Mouse (Mus musculus): Measurements from ENCODE around the gene Nob1. TPM values are rescaled to one million over a fixed set of nuclear protein-coding genes. Genes with fewer than 3 reads are reported as not detected.

The Nob1 gene
- total and polyA plus RNA-seq, 3 experiments, result 46.0 to 76.6 (median 59.1) TPM

GRCm38 (mm10) chr8:107380734-107381133 is 44.1 kb downstream of the Nob1 start:
- Histone ChIP-seq H3K27me3 (ENCODE audit: insufficient read depth, low read length) (peaks cover 4% of the 10 kb centered on the region; the same call in 1 of the 2 replicates), H3K9me3 (replicated peaks) (no peaks in the 10 kb centered on the region), H3K36me3 (replicated peaks) (peaks cover 15% of the 10 kb centered on the region), H3K4me3 (ENCODE audit: low read depth, low read length) (no peak overlapping the region), H3K4me1 (ENCODE audit: insufficient read depth, low read depth, low read length) (peaks cover 15% of the 10 kb centered on the region; the same call in 1 of the 2 replicates)
- ATAC-seq (ENCODE audit: extremely low read depth, insufficient number of reproducible peaks, low FRiP score, poor library complexity, severe bottlenecking), result no peak
- no peak for DNase-seq (ENCODE audit: low spot score)
- TF ChIP-seq POLR2AphosphoS5 (IDR thresholded peaks at IDR 0.05; ENCODE audit: insufficient replicate concordance, low read depth, low read length) (no peak), GATA2 (IDR thresholded peaks at IDR 0.05; ENCODE audit: borderline replicate concordance, low read depth, low read length) (no peak), TAL1 (conservative IDR thresholded peaks at IDR 0.05; ENCODE audit: low read depth, low read length) (no peak), GATA1 (IDR thresholded peaks at IDR 0.05; ENCODE audit: borderline replicate concordance, low read length) (no peak), CTCF (IDR thresholded peaks at IDR 0.05; ENCODE audit: low read depth, low read length) (no peak)

DNA sequence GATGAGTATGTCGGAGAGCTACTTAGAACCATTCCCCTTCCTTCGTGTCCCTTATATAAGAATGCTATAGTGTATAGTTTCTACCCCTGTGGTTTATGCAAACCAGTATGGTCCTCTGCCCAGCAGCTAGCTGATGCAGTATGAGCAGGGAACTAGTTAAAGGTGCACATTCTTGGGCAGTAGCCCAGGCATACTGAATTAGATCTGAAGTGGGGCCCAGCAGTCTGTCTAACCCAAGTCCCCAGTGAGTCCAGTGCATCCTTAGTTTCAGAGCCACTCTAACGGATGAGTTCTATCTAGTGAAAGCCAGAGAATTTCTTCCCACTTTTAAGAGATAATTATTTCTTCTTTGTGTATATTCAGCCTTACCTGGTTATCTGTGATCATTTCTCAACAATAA is 47.5 kb downstream of the Nob1 start:
- peaks cover 22% of the 10 kb centered on the region for H3K36me3 ChIP-seq (replicated peaks)
- ATAC-seq (ENCODE audit: extremely low read depth, insufficient number of reproducible peaks, low FRiP score, poor library complexity, severe bottlenecking), result no peak
- H3K4me3 ChIP-seq (ENCODE audit: low read depth, low read length), result no peak overlapping the region

GRCm38 (mm10) chr8:107370311-107370710 is 54.5 kb downstream of the Nob1 start:
- peaks cover 56% of the 10 kb centered on the region for H3K36me3 ChIP-seq (replicated peaks)
- no peak for TF ChIP-seq CTCF (IDR thresholded peaks at IDR 0.05; ENCODE audit: low read depth, low read length)
- no peak for TF ChIP-seq GATA2 (IDR thresholded peaks at IDR 0.05; ENCODE audit: borderline replicate concordance, low read depth, low read length)
- no peaks in the 10 kb centered on the region for H3K27me3 ChIP-seq (ENCODE audit: insufficient read depth, low read length)
- ATAC-seq (ENCODE audit: extremely low read depth, insufficient number of reproducible peaks, low FRiP score, poor library complexity, severe bottlenecking), result no peak
- DNase-seq (ENCODE audit: low spot score), result no peak
- H3K9me3 ChIP-seq (replicated peaks), result no peaks in the 10 kb centered on the region
- no peaks in the 10 kb centered on the region for H3K4me1 ChIP-seq (ENCODE audit: insufficient read depth, low read depth, low read length)
- H3K4me3 ChIP-seq (ENCODE audit: low read depth, low read length), result no peak overlapping the region

More for the DNA sequence above, 47.5 kb downstream of the Nob1 start:
- Histone ChIP-seq H3K27me3 (ENCODE audit: insufficient read depth, low read length) (no peaks in the 10 kb centered on the region; the same call in 1 of the 2 replicates), H3K9me3 (replicated peaks) (no peaks in the 10 kb centered on the region), H3K4me1 (ENCODE audit: insufficient read depth, low read depth, low read length) (no peaks in the 10 kb centered on the region)
- TF ChIP-seq GATA2 (IDR thresholded peaks at IDR 0.05; ENCODE audit: borderline replicate concordance, low read depth, low read length) (no peak), CTCF (IDR thresholded peaks at IDR 0.05; ENCODE audit: low read depth, low read length) (no peak), GATA1 (IDR thresholded peaks at IDR 0.05; ENCODE audit: borderline replicate concordance, low read length) (no peak), POLR2AphosphoS5 (IDR thresholded peaks at IDR 0.05; ENCODE audit: insufficient replicate concordance, low read depth, low read length) (no peak), TAL1 (conservative IDR thresholded peaks at IDR 0.05; ENCODE audit: low read depth, low read length) (no peak)
- no peak for DNase-seq (ENCODE audit: low spot score)

Other genes with a start within 250 kb of the Nob1 start
- 53.6 and 55.3 TPM in 2 replicates for gene Nfat5, start 131.6 kb downstream of the Nob1 start, total RNA-seq (2014; fragmentation: Nextera tagmentation)
- gene Nfat5, start 131.6 kb downstream of the Nob1 start, total RNA-seq (2017), result 23.3 and 24.4 TPM in 2 replicates
- gene Nfat5, start 131.6 kb downstream of the Nob1 start, polyA plus RNA-seq (2012), result 1.4 TPM in 2 replicates
- gene Nqo1, start 21.8 kb downstream of the Nob1 start, total RNA-seq (2014; fragmentation: Nextera tagmentation), result 3.2 and 5.6 TPM in 2 replicates
- 13.2 and 13.4 TPM in 2 replicates for gene Nqo1, start 21.8 kb downstream of the Nob1 start, total RNA-seq (2017)
- 0.25 and 0.35 TPM in 2 replicates for gene Nqo1, start 21.8 kb downstream of the Nob1 start, polyA plus RNA-seq (2012)
- 65.9 and 77.5 TPM in 2 replicates for gene Wwp2, start 11.3 kb upstream of the Nob1 start, total RNA-seq (2014; fragmentation: Nextera tagmentation)
- 62.3 and 71.4 TPM in 2 replicates for gene Wwp2, start 11.3 kb upstream of the Nob1 start, total RNA-seq (2017)
- gene Wwp2, start 11.3 kb upstream of the Nob1 start, polyA plus RNA-seq (2012), result 42.7 and 45.7 TPM in 2 replicates
- gene Psmd7, start 163.4 kb upstream of the Nob1 start, total RNA-seq (2014; fragmentation: Nextera tagmentation), result 143 and 160 TPM in 2 replicates
- 61.4 and 75.0 TPM in 2 replicates for gene Psmd7, start 163.4 kb upstream of the Nob1 start, total RNA-seq (2017)
- gene Psmd7, start 163.4 kb upstream of the Nob1 start, polyA plus RNA-seq (2012), result 41.9 and 42.9 TPM in 2 replicates